ENCODE assay signal across 14 mouse cellular contexts in genomic region chr14:122900679-122901078, GRCm38 (mm10). TPM values are rescaled to one million over a fixed set of nuclear protein-coding genes. Genes with fewer than 3 reads are reported as not detected.
DNase-seq lines count a peak whose midpoint lies in the region; ATAC-seq and TF ChIP-seq lines count a peak whose summit lies in the region.
"Had no signal": no experiment of that assay in that cellular context is flagged by ENCODE, and none has a peak within 500 bp of the region (broad histone marks: within the 10 kb centered on the region; RNA-seq: fewer than 3 reads in every experiment).

No protein-coding gene starts in this region.

- H3K9me3 ChIP-seq in embryonic facial prominence, embryonic 11.5 days (replicated peaks; ENCODE audit: control insufficient read depth, low read length): no peaks in the 10 kb centered on the region
- H3K9me3 ChIP-seq in embryonic facial prominence, embryonic 10.5 days: no peaks in the 10 kb centered on the region
- no peaks in the 10 kb centered on the region for H3K9me3 ChIP-seq in embryonic facial prominence, embryonic 14.5 days (ENCODE audit: control insufficient read depth, low read length)
- no peaks in the 10 kb centered on the region for H3K9me3 ChIP-seq in liver, embryonic 11.5 days (ENCODE audit: control insufficient read depth, low read length)
- H3K9me3 ChIP-seq: limb, embryonic 12.5 days; megakaryocyte, embryonic 14.5 days had no signal

- H3K4me3 ChIP-seq in embryonic facial prominence, embryonic 11.5 days (ENCODE audit: low read depth, low read length): no peak overlapping the region
- no peak overlapping the region for H3K4me3 ChIP-seq in embryonic facial prominence, embryonic 10.5 days
- no peak overlapping the region for H3K4me3 ChIP-seq in left cerebral cortex, adult 2 months
- H3K4me3 ChIP-seq in embryonic facial prominence, embryonic 14.5 days (ENCODE audit: low read depth, low read length): no peak overlapping the region
- H3K4me3 ChIP-seq in liver, embryonic 11.5 days (ENCODE audit: low read depth, low read length): no peak overlapping the region
- H3K4me3 ChIP-seq: limb, embryonic 12.5 days; megakaryocyte, embryonic 14.5 days had no signal

- H3K27ac ChIP-seq in embryonic facial prominence, embryonic 11.5 days (replicated peaks; ENCODE audit: low read depth, low read length): no peak overlapping the region
- H3K27ac ChIP-seq in embryonic facial prominence, embryonic 10.5 days (replicated peaks): no peak overlapping the region
- H3K27ac ChIP-seq in left cerebral cortex, adult 2 months: peak overlapping the region; percentile 19; the same call in 1 of the 2 replicates
- no peak overlapping the region; the same call in 1 of the 2 replicates for H3K27ac ChIP-seq in embryonic facial prominence, embryonic 14.5 days (replicated peaks; ENCODE audit: low read depth, low read length)
- H3K27ac ChIP-seq in liver, embryonic 11.5 days (ENCODE audit: low read depth, low read length): no peak overlapping the region
- H3K27ac ChIP-seq: limb, embryonic 12.5 days had no signal

- no peak overlapping the region for H3K4me2 ChIP-seq in embryonic facial prominence, embryonic 11.5 days (ENCODE audit: low read depth, low read length)
- H3K4me2 ChIP-seq in embryonic facial prominence, embryonic 14.5 days (ENCODE audit: low read depth, low read length): no peak overlapping the region
- no peak overlapping the region for H3K4me2 ChIP-seq in liver, embryonic 11.5 days
- H3K4me2 ChIP-seq: limb, embryonic 12.5 days had no signal

- H3K9ac ChIP-seq in embryonic facial prominence, embryonic 11.5 days (replicated peaks; ENCODE audit: low read length): no peak overlapping the region
- H3K9ac ChIP-seq in embryonic facial prominence, embryonic 14.5 days (ENCODE audit: low read depth, low read length): no peak overlapping the region
- no peak overlapping the region for H3K9ac ChIP-seq in liver, embryonic 11.5 days (ENCODE audit: low read depth, low read length)
- H3K9ac ChIP-seq: limb, embryonic 12.5 days had no signal

- no peak for DNase-seq in embryonic facial prominence, embryonic 11.5 days (ENCODE audit: low spot score)
- no peak for DNase-seq in embryonic facial prominence, embryonic 10.5 days (ENCODE audit: low spot score)
- DNase-seq in left cerebral cortex, adult 2 months (ENCODE audit: extremely low spot score in 1 of 2, low spot score in 2 of 2): no peak
- no peak for DNase-seq in left cerebral cortex, adult 8-10 months (ENCODE audit: low spot score in 2 of 2)
- peak; percentile 81 for DNase-seq in embryonic facial prominence, embryonic 14.5 days (ENCODE audit: low spot score)
- no peak for DNase-seq in liver, embryonic 11.5 days (ENCODE audit: low spot score)
- DNase-seq in lung, postnatal 36 days: no peak
- DNase-seq: adrenal gland, postnatal 36 days; heart, postnatal 4 days; kidney, postnatal 4 days had no signal

- H3K27me3 ChIP-seq in embryonic facial prominence, embryonic 11.5 days (ENCODE audit: control insufficient read depth, insufficient read depth, low read length): no peaks in the 10 kb centered on the region
- no peaks in the 10 kb centered on the region for H3K27me3 ChIP-seq in embryonic facial prominence, embryonic 10.5 days (replicated peaks; ENCODE audit: low read depth, poor library complexity, severe bottlenecking)
- H3K27me3 ChIP-seq in embryonic facial prominence, embryonic 14.5 days (replicated peaks; ENCODE audit: control insufficient read depth, insufficient read depth, low read length): no peaks in the 10 kb centered on the region
- H3K27me3 ChIP-seq in liver, embryonic 11.5 days (replicated peaks; ENCODE audit: control insufficient read depth, insufficient read depth, low read length): no peaks in the 10 kb centered on the region
- H3K27me3 ChIP-seq: limb, embryonic 12.5 days; megakaryocyte, embryonic 14.5 days; Patski had no signal

- TF ChIP-seq CTCF in left cerebral cortex, adult 2 months (IDR thresholded peaks at IDR 0.05): no peak

- intact Hi-C loops in left cerebral cortex, adult 2 months (cut with DNase I): no loop called here

- H3K36me3 ChIP-seq in embryonic facial prominence, embryonic 11.5 days (replicated peaks; ENCODE audit: control insufficient read depth, insufficient read depth, low read depth, low read length): no peaks in the 10 kb centered on the region
- no peaks in the 10 kb centered on the region for H3K36me3 ChIP-seq in embryonic facial prominence, embryonic 10.5 days (replicated peaks)
- no peaks in the 10 kb centered on the region for H3K36me3 ChIP-seq in embryonic facial prominence, embryonic 14.5 days (ENCODE audit: control insufficient read depth, insufficient read depth, low read length)
- H3K36me3 ChIP-seq in liver, embryonic 11.5 days (ENCODE audit: control insufficient read depth, insufficient read depth, low read length): no peaks in the 10 kb centered on the region
- H3K36me3 ChIP-seq: limb, embryonic 12.5 days had no signal

- no peaks in the 10 kb centered on the region for H3K4me1 ChIP-seq in embryonic facial prominence, embryonic 11.5 days (ENCODE audit: control insufficient read depth, insufficient read depth, low read length)
- H3K4me1 ChIP-seq in embryonic facial prominence, embryonic 10.5 days: 0 out of 2 replicates have a peak, but pooled peaks cover 5% of the 10 kb centered on the region
- H3K4me1 ChIP-seq in embryonic facial prominence, embryonic 14.5 days (ENCODE audit: control insufficient read depth, insufficient read depth, low read length): peaks cover 7% of the 10 kb centered on the region; the same call in 1 of the 2 replicates
- no peaks in the 10 kb centered on the region; the same call in 1 of the 2 replicates for H3K4me1 ChIP-seq in liver, embryonic 11.5 days (replicated peaks; ENCODE audit: control insufficient read depth, insufficient read depth, low read length)
- H3K4me1 ChIP-seq: megakaryocyte, embryonic 14.5 days had no signal

- 0 out of 2 replicates have a peak, but pooled peaks have one; percentile 56 for ATAC-seq in embryonic facial prominence, embryonic 11.5 days (replicated peaks; ENCODE audit: insufficient number of reproducible peaks, low FRiP score, low TSS enrichment, low read depth)
- ATAC-seq in embryonic facial prominence, embryonic 14.5 days (ENCODE audit: low read depth): peak; percentile 77
- ATAC-seq in liver, embryonic 11.5 days (replicated peaks; ENCODE audit: low FRiP score): 0 out of 2 replicates have a peak, but pooled peaks have one; percentile 20
- no peak; the same call in 1 of the 2 replicates for ATAC-seq in megakaryocyte-erythroid progenitor cell, adult 5-6 weeks (replicated peaks; ENCODE audit: low FRiP score, low TSS enrichment, poor library complexity, severe bottlenecking)
- ATAC-seq: Patski had no signal

RNA-seq across cellular contexts. Expression of gene Ggact, which starts 12.9 kb away (rescaled TPM):
- 6.7 and 9.3 TPM in 2 replicates for polyA plus RNA-seq in embryonic facial prominence, embryonic 11.5 days (2014; fragmentation: Nextera tagmentation; extraction: Ambion mirVana)
- 5.3 and 7.2 TPM in 2 replicates for polyA plus RNA-seq in embryonic facial prominence, embryonic 10.5 days (2016; fragmentation: Nextera tagmentation; extraction: Ambion mirVana)
- total RNA-seq in left cerebral cortex, adult 2 months (2021): 10 to 100 TPM; 29.8 to 29.9 TPM
- total RNA-seq in left cerebral cortex, adult 8-10 months (2022): 10 to 100 TPM; 33.0 to 39.9 (median 34.3) TPM
- 11.6 and 15.2 TPM in 2 replicates for polyA plus RNA-seq in embryonic facial prominence, embryonic 14.5 days (2014; fragmentation: Nextera tagmentation; extraction: Ambion mirVana)
- 16.9 and 18.8 TPM in 2 replicates for polyA plus RNA-seq in liver, embryonic 11.5 days (2014; fragmentation: Nextera tagmentation; extraction: Ambion mirVana)
- 15.9 and 24.0 TPM in 2 replicates for total RNA-seq in megakaryocyte-erythroid progenitor cell, adult 5-6 weeks (2014; fragmentation: Nextera tagmentation)
- 18.0 and 31.5 TPM in 2 replicates for total RNA-seq in megakaryocyte-erythroid progenitor cell, adult 5-6 weeks (2017)
